Mouse (Mus musculus): ENCODE measurements around the gene Gm26602. TPM values are rescaled to one million over a fixed set of nuclear protein-coding genes. Genes with fewer than 3 reads are reported as not detected.

Gm26602 gene
- polyA plus RNA-seq, 1 experiment from 2014 or later = 6.0 TPM

GRCm38 (mm10) chr10:79909092-79909922 is 1.3 kb upstream of the Gm26602 start:
- Histone ChIP-seq H3K4me1 (ENCODE audit: control insufficient read depth, insufficient read depth, low read length) (peaks cover 6% of the 10 kb centered on the region), H3K4me2 (ENCODE audit: low read length) (peak overlapping the region; percentile 35), H3K9me3 (replicated peaks; ENCODE audit: control insufficient read depth, low read length) (no peaks in the 10 kb centered on the region), H3K27ac (ENCODE audit: low read depth, low read length) (peak overlapping the region; percentile 70), H3K36me3 (ENCODE audit: control insufficient read depth, insufficient read depth, low read length) (peaks cover 44% of the 10 kb centered on the region), H3K9ac (ENCODE audit: low read length) (peak overlapping the region; percentile 88), H3K27me3 (replicated peaks; ENCODE audit: control insufficient read depth, insufficient read depth, low read length) (no peaks in the 10 kb centered on the region), H3K4me3 (ENCODE audit: low read depth, low read length) (peak overlapping the region; percentile 56)
- ATAC-seq (peak; percentile 70), DNase-seq (ENCODE audit: low spot score) (peak; percentile 69)
- WGBS = 21% methylated on average over 14 of the region's 14 CpGs

- Histone ChIP-seq H3K4me2 (ENCODE audit: low read length) (no peak overlapping the region), H3K36me3 (ENCODE audit: control insufficient read depth, insufficient read depth, low read length) (peaks cover 15% of the 10 kb centered on the region), H3K4me1 (ENCODE audit: control insufficient read depth, insufficient read depth, low read length) (peaks cover 21% of the 10 kb centered on the region), H3K9me3 (replicated peaks; ENCODE audit: control insufficient read depth, low read length) (no peaks in the 10 kb centered on the region), H3K9ac (ENCODE audit: low read length) (no peak overlapping the region), H3K4me3 (ENCODE audit: low read depth, low read length) (no peak overlapping the region), H3K27ac (ENCODE audit: low read depth, low read length) (no peak overlapping the region), H3K27me3 (replicated peaks; ENCODE audit: control insufficient read depth, insufficient read depth, low read length) (peaks cover under 1% of the 10 kb centered on the region)
- WGBS = 62% methylated on average over 20 of the region's 20 CpGs
- no peak for ATAC-seq
- no peak for DNase-seq (ENCODE audit: low spot score)
Measured at GRCm38 (mm10) chr10:79912412-79912811, 1.8 kb downstream of the Gm26602 start.

GRCm38 (mm10) chr10:79914131-79914947 is 3.7 kb downstream of the Gm26602 start:
- Histone ChIP-seq H3K9ac (ENCODE audit: low read length) (peak overlapping the region; percentile 21), H3K27ac (ENCODE audit: low read depth, low read length) (no peak overlapping the region), H3K27me3 (replicated peaks; ENCODE audit: control insufficient read depth, insufficient read depth, low read length) (peaks cover 20% of the 10 kb centered on the region), H3K9me3 (replicated peaks; ENCODE audit: control insufficient read depth, low read length) (no peaks in the 10 kb centered on the region), H3K36me3 (ENCODE audit: control insufficient read depth, insufficient read depth, low read length) (peaks cover 15% of the 10 kb centered on the region), H3K4me2 (ENCODE audit: low read length) (0 out of 2 replicates have a peak overlapping the region, but pooled peaks have one; percentile 3), H3K4me3 (ENCODE audit: low read depth, low read length) (no peak overlapping the region), H3K4me1 (ENCODE audit: control insufficient read depth, insufficient read depth, low read length) (peaks cover 21% of the 10 kb centered on the region)
- ATAC-seq (no peak), DNase-seq (ENCODE audit: low spot score) (peak; percentile 40)
- 68% methylated on average over 9 of the region's 11 CpGs for WGBS

- Histone ChIP-seq H3K9ac (ENCODE audit: low read length) (peak overlapping the region; percentile 13; the same call in 1 of the 2 replicates), H3K36me3 (ENCODE audit: control insufficient read depth, insufficient read depth, low read length) (peaks cover 15% of the 10 kb centered on the region), H3K4me1 (ENCODE audit: control insufficient read depth, insufficient read depth, low read length) (peaks cover 17% of the 10 kb centered on the region), H3K27ac (ENCODE audit: low read depth, low read length) (no peak overlapping the region), H3K4me2 (ENCODE audit: low read length) (peak overlapping the region; percentile 93; the same call in 1 of the 2 replicates), H3K27me3 (replicated peaks; ENCODE audit: control insufficient read depth, insufficient read depth, low read length) (peaks cover 27% of the 10 kb centered on the region), H3K4me3 (ENCODE audit: low read depth, low read length) (no peak overlapping the region), H3K9me3 (replicated peaks; ENCODE audit: control insufficient read depth, low read length) (no peaks in the 10 kb centered on the region)
- WGBS = 74% methylated on average over 7 of the region's 7 CpGs
- no peak for DNase-seq (ENCODE audit: low spot score)
- ATAC-seq = no peak
Measured at GRCm38 (mm10) chr10:79914948-79915596, 4.4 kb downstream of the Gm26602 start.

GRCm38 (mm10) chr10:79916081-79916480 is 5.4 kb downstream of the Gm26602 start:
- Histone ChIP-seq H3K27ac (ENCODE audit: low read depth, low read length) (0 out of 2 replicates have a peak overlapping the region, but pooled peaks have one; percentile 60), H3K4me1 (ENCODE audit: control insufficient read depth, insufficient read depth, low read length) (peaks cover 17% of the 10 kb centered on the region), H3K27me3 (replicated peaks; ENCODE audit: control insufficient read depth, insufficient read depth, low read length) (peaks cover 37% of the 10 kb centered on the region), H3K36me3 (ENCODE audit: control insufficient read depth, insufficient read depth, low read length) (peaks cover 8% of the 10 kb centered on the region), H3K9ac (ENCODE audit: low read length) (peak overlapping the region; percentile 96), H3K9me3 (replicated peaks; ENCODE audit: control insufficient read depth, low read length) (no peaks in the 10 kb centered on the region), H3K4me2 (ENCODE audit: low read length) (peak overlapping the region; percentile 93), H3K4me3 (ENCODE audit: low read depth, low read length) (peak overlapping the region; percentile 82)
- no peak for DNase-seq (ENCODE audit: low spot score)
- 8% methylated on average over 8 of the region's 8 CpGs for WGBS
- no peak for ATAC-seq

GRCm38 (mm10) chr10:79916808-79917531 is 6.3 kb downstream of the Gm26602 start, which contains the start of gene Kiss1r:
Kiss1r (plus strand) TSS chr10:79916971.
- WGBS = 1% methylated on average over 36 of the region's 42 CpGs
- H3K4me1 ChIP-seq (ENCODE audit: control insufficient read depth, insufficient read depth, low read length) = peaks cover 17% of the 10 kb centered on the region
- DNase-seq (ENCODE audit: low spot score) (peak; percentile 83), ATAC-seq (peak; percentile 92)
- peaks cover 46% of the 10 kb centered on the region for H3K27me3 ChIP-seq (replicated peaks; ENCODE audit: control insufficient read depth, insufficient read depth, low read length)
- peak within 1 kb of the TSS; percentile 96 for H3K9ac ChIP-seq (ENCODE audit: low read length)
- H3K27ac ChIP-seq (ENCODE audit: low read depth, low read length) = peak within 1 kb of the TSS; percentile 60
- H3K9me3 ChIP-seq (replicated peaks; ENCODE audit: control insufficient read depth, low read length) = no peaks in the 10 kb centered on the region
- peak within 1 kb of the TSS; percentile 93 for H3K4me2 ChIP-seq (ENCODE audit: low read length)
- H3K4me3 ChIP-seq (ENCODE audit: low read depth, low read length) = peak within 1 kb of the TSS; percentile 82
- no peaks in the 10 kb centered on the region for H3K36me3 ChIP-seq (ENCODE audit: control insufficient read depth, insufficient read depth, low read length)

- 63% methylated on average over 5 of the region's 5 CpGs for WGBS
- ATAC-seq = no peak
Measured at GRCm38 (mm10) chr10:79917532-79918100, 7.0 kb downstream of the Gm26602 start.

More at GRCm38 (mm10) chr10:79917532-79918100, 7.0 kb downstream of the Gm26602 start:
- Histone ChIP-seq H3K9ac (ENCODE audit: low read length) (no peak overlapping the region), H3K27ac (ENCODE audit: low read depth, low read length) (no peak overlapping the region), H3K36me3 (ENCODE audit: control insufficient read depth, insufficient read depth, low read length) (no peaks in the 10 kb centered on the region), H3K4me1 (ENCODE audit: control insufficient read depth, insufficient read depth, low read length) (peaks cover 17% of the 10 kb centered on the region), H3K9me3 (replicated peaks; ENCODE audit: control insufficient read depth, low read length) (no peaks in the 10 kb centered on the region), H3K4me3 (ENCODE audit: low read depth, low read length) (peak overlapping the region; percentile 82), H3K27me3 (replicated peaks; ENCODE audit: control insufficient read depth, insufficient read depth, low read length) (peaks cover 52% of the 10 kb centered on the region), H3K4me2 (ENCODE audit: low read length) (peak overlapping the region; percentile 93)
- no peak for DNase-seq (ENCODE audit: low spot score)

Data from forebrain, embryonic 14.5 days (tissue).